Mouse (Mus musculus): Measurements from ENCODE around the gene Olfr259. TPM values are rescaled to one million over a fixed set of nuclear protein-coding genes. Genes with fewer than 3 reads are reported as not detected.

Gene Olfr259
- total and polyA plus RNA-seq, 3 experiments: not detected

- TF ChIP-seq SMC3 (IDR thresholded peaks at IDR 0.05; ENCODE audit: low read depth, low read length) (no peak), MAFK (IDR thresholded peaks at IDR 0.05; ENCODE audit: borderline replicate concordance, low read depth, low read length) (no peak), USF1 (IDR thresholded peaks at IDR 0.05; ENCODE audit: low read depth, low read length) (no peak), POLR2AphosphoS5 (IDR thresholded peaks at IDR 0.05; ENCODE audit: borderline replicate concordance, low read depth, low read length) (no peak), ETS1 (IDR thresholded peaks at IDR 0.05; ENCODE audit: low read depth, low read length) (no peak), RAD21 (IDR thresholded peaks at IDR 0.05; ENCODE audit: low read depth, low read length) (no peak), MEF2A (IDR thresholded peaks at IDR 0.05; ENCODE audit: extremely low read depth, insufficient replicate concordance, low read depth, low read length, poor library complexity, severe bottlenecking) (no peak), POLR2A (IDR thresholded peaks at IDR 0.05; ENCODE audit: control insufficient read depth in 1 of 2, insufficient read depth in 1 of 2, low read depth in 1 of 2, low read length in 2 of 2, poor library complexity in 1 of 2) (no peak), KAT2A (conservative IDR thresholded peaks at IDR 0.05; ENCODE audit: low read depth, low read length) (no peak), ZNF384 (IDR thresholded peaks at IDR 0.05; ENCODE audit: low read depth, low read length) (no peak), UBTF (IDR thresholded peaks at IDR 0.05; ENCODE audit: borderline replicate concordance, insufficient read depth, low read depth, low read length) (no peak), MXI1 (IDR thresholded peaks at IDR 0.05; ENCODE audit: low read depth, low read length) (no peak), MYC (IDR thresholded peaks at IDR 0.05; ENCODE audit: low read depth, low read length) (no peak), MYB (IDR thresholded peaks at IDR 0.05; ENCODE audit: low read depth, low read length) (no peak), NELFE (IDR thresholded peaks at IDR 0.05; ENCODE audit: low read depth, low read length) (no peak), CTCF (IDR thresholded peaks at IDR 0.05 in 2 of 3, conservative IDR thresholded peaks at IDR 0.05 in 1 of 3; ENCODE audit: control insufficient read depth in 1 of 3, insufficient read depth in 1 of 3, low read depth in 2 of 3, low read length in 3 of 3, poor library complexity in 1 of 3, severe bottlenecking in 1 of 3) (no peak), CHD1 (IDR thresholded peaks at IDR 0.05; ENCODE audit: low read depth, low read length) (no peak)
- no peak within 1 kb of the TSS for H3K27ac ChIP-seq (ENCODE audit: control insufficient read depth, low read depth, low read length)
- no peak for DNase-seq (ENCODE audit: low read depth, low spot score)
- H3K9me3 ChIP-seq (replicated peaks; ENCODE audit: insufficient read depth, low read length): no peaks in the 10 kb centered on the region
- no peak within 1 kb of the TSS for H3K9ac ChIP-seq (ENCODE audit: control insufficient read depth, low read depth, low read length, poor library complexity, severe bottlenecking)
- H3K27me3 ChIP-seq (ENCODE audit: control insufficient read depth in 1 of 2, insufficient read depth in 2 of 2, low read length in 2 of 2): no peaks in the 10 kb centered on the region
- no peaks in the 10 kb centered on the region for H3K36me3 ChIP-seq (ENCODE audit: control insufficient read depth in 1 of 2, insufficient read depth in 2 of 2, low read length in 2 of 2)
- H3K4me1 ChIP-seq (ENCODE audit: control insufficient read depth in 1 of 2, insufficient read depth in 2 of 2, low read length in 2 of 2): no peaks in the 10 kb centered on the region
- no peak within 1 kb of the TSS for H3K4me3 ChIP-seq (ENCODE audit: control insufficient read depth in 1 of 2, insufficient read depth in 1 of 2, low read depth in 2 of 2, low read length in 2 of 2)
- no peaks in the 10 kb centered on the region for H3K79me2 ChIP-seq (ENCODE audit: control insufficient read depth, insufficient read depth, low read length, poor library complexity)
These were observed 38.6 kb downstream of the Olfr259 start, which contains the start of gene Olfr1107 for GRCm38 (mm10) chr2:87075717-87076116. TSS of gene Olfr1107 (minus strand) at chr2:87075817.

Other genes with a start within 250 kb of the Olfr259 start
- not detected in 2 replicates for gene Gm13723, start 239.8 kb downstream of the Olfr259 start, total RNA-seq (2012; rRNA removed)
- gene Gm13723, start 239.8 kb downstream of the Olfr259 start, polyA plus RNA-seq (2012; ENCODE audit: insufficient read depth in 1 of 2, insufficient read length in 2 of 2, low read depth in 1 of 2, low replicate concordance in 2 of 2, missing spikeins in 1 of 2): not detected
- gene Olfr1097, start 222.4 kb downstream of the Olfr259 start, total RNA-seq (2012; rRNA removed): not detected in 2 replicates
- not detected for gene Olfr1097, start 222.4 kb downstream of the Olfr259 start, polyA plus RNA-seq (2012; ENCODE audit: insufficient read depth in 1 of 2, insufficient read length in 2 of 2, low read depth in 1 of 2, low replicate concordance in 2 of 2, missing spikeins in 1 of 2)
- gene Olfr1098, start 190.0 kb downstream of the Olfr259 start, total RNA-seq (2012; rRNA removed): not detected in 2 replicates
- not detected for gene Olfr1098, start 190.0 kb downstream of the Olfr259 start, polyA plus RNA-seq (2012; ENCODE audit: insufficient read depth in 1 of 2, insufficient read length in 2 of 2, low read depth in 1 of 2, low replicate concordance in 2 of 2, missing spikeins in 1 of 2)
- not detected in 2 replicates for gene Olfr1099, start 153.9 kb downstream of the Olfr259 start, total RNA-seq (2012; rRNA removed)
- gene Olfr1099, start 153.9 kb downstream of the Olfr259 start, polyA plus RNA-seq (2012; ENCODE audit: insufficient read depth in 1 of 2, insufficient read length in 2 of 2, low read depth in 1 of 2, low replicate concordance in 2 of 2, missing spikeins in 1 of 2): not detected
- gene Olfr1100, start 134.6 kb downstream of the Olfr259 start, total RNA-seq (2012; rRNA removed): not detected in 2 replicates
- not detected for gene Olfr1100, start 134.6 kb downstream of the Olfr259 start, polyA plus RNA-seq (2012; ENCODE audit: insufficient read depth in 1 of 2, insufficient read length in 2 of 2, low read depth in 1 of 2, low replicate concordance in 2 of 2, missing spikeins in 1 of 2)
- not detected in 2 replicates for gene Olfr1101, start 123.3 kb downstream of the Olfr259 start, total RNA-seq (2012; rRNA removed)
- gene Olfr1101, start 123.3 kb downstream of the Olfr259 start, polyA plus RNA-seq (2012; ENCODE audit: insufficient read depth in 1 of 2, insufficient read length in 2 of 2, low read depth in 1 of 2, low replicate concordance in 2 of 2, missing spikeins in 1 of 2): not detected
- not detected in 2 replicates for gene Olfr1102, start 116.2 kb downstream of the Olfr259 start, total RNA-seq (2012; rRNA removed)
- not detected for gene Olfr1102, start 116.2 kb downstream of the Olfr259 start, polyA plus RNA-seq (2012; ENCODE audit: insufficient read depth in 1 of 2, insufficient read length in 2 of 2, low read depth in 1 of 2, low replicate concordance in 2 of 2, missing spikeins in 1 of 2)
- not detected in 2 replicates for gene Olfr1104, start 87.5 kb downstream of the Olfr259 start, total RNA-seq (2012; rRNA removed)
- not detected for gene Olfr1104, start 87.5 kb downstream of the Olfr259 start, polyA plus RNA-seq (2012; ENCODE audit: insufficient read depth in 1 of 2, insufficient read length in 2 of 2, low read depth in 1 of 2, low replicate concordance in 2 of 2, missing spikeins in 1 of 2)
- not detected in 2 replicates for gene Olfr1105, start 78.0 kb downstream of the Olfr259 start, total RNA-seq (2012; rRNA removed)
- not detected for gene Olfr1105, start 78.0 kb downstream of the Olfr259 start, polyA plus RNA-seq (2012; ENCODE audit: insufficient read depth in 1 of 2, insufficient read length in 2 of 2, low read depth in 1 of 2, low replicate concordance in 2 of 2, missing spikeins in 1 of 2)
- not detected in 2 replicates for gene Olfr1106, start 62.3 kb downstream of the Olfr259 start, total RNA-seq (2012; rRNA removed)
- gene Olfr1106, start 62.3 kb downstream of the Olfr259 start, polyA plus RNA-seq (2012; ENCODE audit: insufficient read depth in 1 of 2, insufficient read length in 2 of 2, low read depth in 1 of 2, low replicate concordance in 2 of 2, missing spikeins in 1 of 2): not detected
- not detected in 2 replicates for gene Olfr1107, start 38.8 kb downstream of the Olfr259 start, total RNA-seq (2012; rRNA removed)
- not detected for gene Olfr1107, start 38.8 kb downstream of the Olfr259 start, polyA plus RNA-seq (2012; ENCODE audit: insufficient read depth in 1 of 2, insufficient read length in 2 of 2, low read depth in 1 of 2, low replicate concordance in 2 of 2, missing spikeins in 1 of 2)
- gene Olfr1109, start 18.6 kb downstream of the Olfr259 start, total RNA-seq (2012; rRNA removed): not detected in 2 replicates
- not detected for gene Olfr1109, start 18.6 kb downstream of the Olfr259 start, polyA plus RNA-seq (2012; ENCODE audit: insufficient read depth in 1 of 2, insufficient read length in 2 of 2, low read depth in 1 of 2, low replicate concordance in 2 of 2, missing spikeins in 1 of 2)
- gene Olfr1110, start 25.7 kb upstream of the Olfr259 start, total RNA-seq (2012; rRNA removed): not detected in 2 replicates
- gene Olfr1110, start 25.7 kb upstream of the Olfr259 start, polyA plus RNA-seq (2012; ENCODE audit: insufficient read depth in 1 of 2, insufficient read length in 2 of 2, low read depth in 1 of 2, low replicate concordance in 2 of 2, missing spikeins in 1 of 2): not detected
- not detected in 2 replicates for gene Olfr1111, start 38.1 kb upstream of the Olfr259 start, total RNA-seq (2012; rRNA removed)
- not detected for gene Olfr1111, start 38.1 kb upstream of the Olfr259 start, polyA plus RNA-seq (2012; ENCODE audit: insufficient read depth in 1 of 2, insufficient read length in 2 of 2, low read depth in 1 of 2, low replicate concordance in 2 of 2, missing spikeins in 1 of 2)
- not detected in 2 replicates for gene Olfr1112, start 73.2 kb upstream of the Olfr259 start, total RNA-seq (2012; rRNA removed)
- gene Olfr1112, start 73.2 kb upstream of the Olfr259 start, polyA plus RNA-seq (2012; ENCODE audit: insufficient read depth in 1 of 2, insufficient read length in 2 of 2, low read depth in 1 of 2, low replicate concordance in 2 of 2, missing spikeins in 1 of 2): not detected
- not detected in 2 replicates for gene Olfr1113, start 94.4 kb upstream of the Olfr259 start, total RNA-seq (2012; rRNA removed)
- not detected for gene Olfr1113, start 94.4 kb upstream of the Olfr259 start, polyA plus RNA-seq (2012; ENCODE audit: insufficient read depth in 1 of 2, insufficient read length in 2 of 2, low read depth in 1 of 2, low replicate concordance in 2 of 2, missing spikeins in 1 of 2)
- not detected in 2 replicates for gene Olfr1115, start 133.4 kb upstream of the Olfr259 start, total RNA-seq (2012; rRNA removed)
- gene Olfr1115, start 133.4 kb upstream of the Olfr259 start, polyA plus RNA-seq (2012; ENCODE audit: insufficient read depth in 1 of 2, insufficient read length in 2 of 2, low read depth in 1 of 2, low replicate concordance in 2 of 2, missing spikeins in 1 of 2): not detected
- not detected in 2 replicates for gene Olfr1116, start 153.0 kb upstream of the Olfr259 start, total RNA-seq (2012; rRNA removed)
- gene Olfr1116, start 153.0 kb upstream of the Olfr259 start, polyA plus RNA-seq (2012; ENCODE audit: insufficient read depth in 1 of 2, insufficient read length in 2 of 2, low read depth in 1 of 2, low replicate concordance in 2 of 2, missing spikeins in 1 of 2): under 1 TPM in 1 of 2 experiments, not detected in 1; 0.01 TPM
- gene Olfr1118, start 193.0 kb upstream of the Olfr259 start, total RNA-seq (2012; rRNA removed): not detected in 2 replicates
- not detected for gene Olfr1118, start 193.0 kb upstream of the Olfr259 start, polyA plus RNA-seq (2012; ENCODE audit: insufficient read depth in 1 of 2, insufficient read length in 2 of 2, low read depth in 1 of 2, low replicate concordance in 2 of 2, missing spikeins in 1 of 2)
- not detected in 2 replicates for gene Olfr1120, start 240.2 kb upstream of the Olfr259 start, total RNA-seq (2012; rRNA removed)
- not detected for gene Olfr1120, start 240.2 kb upstream of the Olfr259 start, polyA plus RNA-seq (2012; ENCODE audit: insufficient read depth in 1 of 2, insufficient read length in 2 of 2, low read depth in 1 of 2, low replicate concordance in 2 of 2, missing spikeins in 1 of 2)

Measured in MEL (cell line).